Mouse (Mus musculus) olfactory bulb, adult 2 months (tissue): Measurements from ENCODE around the gene Pou2af1. TPM values are rescaled to one million over a fixed set of nuclear protein-coding genes. Genes with fewer than 3 reads are reported as not detected.

Source experiments
- H3K27ac ChIP-seq: fragments of 200-500 bp; 2 replicates; pipeline ENCODE4 v1.5.1; 2012; ENCODE audit warnings: low read depth, low read length; ENCODE audit not compliant: insufficient read depth
- H3K4me1 ChIP-seq: fragments of 200-500 bp; 2 replicates; pipeline ENCODE4 v1.6.1; 2012; ENCODE audit warnings: low read length; ENCODE audit not compliant: control insufficient read depth, insufficient read depth
- H3K4me3 ChIP-seq: fragments of 200-500 bp; 2 replicates; pipeline ENCODE4 v1.5.1; 2012; ENCODE audit warnings: mild to moderate bottlenecking, low read depth, low read length, moderate library complexity; ENCODE audit not compliant: insufficient read depth
- CTCF ChIP-seq: fragments of 200-500 bp; IDR thresholded peaks from 2 replicates; pipeline ENCODE4 v1.5.1; 2012; ENCODE audit warnings: low read depth, mild to moderate bottlenecking, low read length, moderate library complexity; ENCODE audit not compliant: insufficient read depth
- POLR2A ChIP-seq: fragments of 200-500 bp; IDR thresholded peaks from 2 replicates; pipeline ENCODE4 v1.6.1; 2012; ENCODE audit warnings: mild to moderate bottlenecking, low read depth, low read length, moderate library complexity; ENCODE audit not compliant: insufficient read depth
- WGBS: fragments of 180-500 bp; shearing (Covaris S2); methylation state at CpG from one replicate; pipeline ENCODE4 v1.1.7; 2018; 5-methylcytosine and 5-hydroxymethylcytosine counted together
- polyA plus RNA-seq: library from polyadenylated mRNA; stranded (reverse); fragments of >200 nt; gene quantifications from 2 replicates; pipeline ENCODE4 v1.2.4, GENCODE M21; 2012; ENCODE audit warnings: low replicate concordance; ENCODE audit not compliant: missing spikeins, insufficient read depth, insufficient read length

Pou2af1 gene
- not detected in 2 replicates for polyA plus RNA-seq

DNA sequence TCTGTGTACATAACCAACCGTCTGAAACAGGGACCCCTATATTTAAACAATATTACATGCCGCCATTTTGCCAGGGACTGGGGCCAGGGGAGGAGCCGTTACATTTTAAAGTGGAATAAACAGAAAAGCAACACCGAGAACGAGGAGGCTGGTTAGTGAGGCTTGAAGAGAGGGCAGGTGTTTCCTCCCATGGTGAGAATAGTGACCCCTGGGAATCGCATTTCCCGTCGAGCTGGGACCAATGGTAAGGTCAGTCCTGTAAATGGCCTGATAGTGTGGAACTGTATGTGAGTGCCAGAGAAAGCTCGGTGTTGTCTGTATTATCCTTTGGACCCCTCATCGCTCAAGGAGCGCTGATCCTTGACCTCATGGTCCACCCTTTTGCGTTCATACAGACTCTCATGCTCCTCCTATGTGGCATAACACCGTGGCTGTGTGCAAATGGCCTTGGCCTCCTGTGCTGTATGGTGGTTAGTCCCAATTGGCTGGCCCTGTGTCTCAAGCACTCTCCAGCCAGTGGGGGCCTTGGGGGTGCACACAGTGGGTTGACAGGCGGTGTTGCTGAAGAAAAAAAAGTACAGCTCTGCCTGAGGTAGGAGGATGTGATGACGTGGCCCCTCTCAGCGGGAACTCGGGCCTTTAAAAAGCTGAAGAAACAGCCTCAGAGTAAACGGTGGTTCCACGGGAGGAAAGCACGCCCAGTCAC lies at the start of gene Pou2af1:
TSS of gene Pou2af1 (plus strand) at position 686 of the 706 bp plus-strand sequence.
- WGBS = 85% methylated on average over 20 of the region's 20 CpGs

GRCm38 (mm10) chr9:51163989-51164388 lies 49.5 kb upstream of the Pou2af1 start:
- TF ChIP-seq CTCF = no peak
- no peak for TF ChIP-seq POLR2A

More for the DNA sequence above, at the start of gene Pou2af1:
- no peak within 1 kb of the TSS for H3K4me3 ChIP-seq
- TF ChIP-seq CTCF (no peak), POLR2A (no peak)
- no peaks in the 10 kb centered on the region for H3K4me1 ChIP-seq
- H3K27ac ChIP-seq = no peak within 1 kb of the TSS

DNA sequence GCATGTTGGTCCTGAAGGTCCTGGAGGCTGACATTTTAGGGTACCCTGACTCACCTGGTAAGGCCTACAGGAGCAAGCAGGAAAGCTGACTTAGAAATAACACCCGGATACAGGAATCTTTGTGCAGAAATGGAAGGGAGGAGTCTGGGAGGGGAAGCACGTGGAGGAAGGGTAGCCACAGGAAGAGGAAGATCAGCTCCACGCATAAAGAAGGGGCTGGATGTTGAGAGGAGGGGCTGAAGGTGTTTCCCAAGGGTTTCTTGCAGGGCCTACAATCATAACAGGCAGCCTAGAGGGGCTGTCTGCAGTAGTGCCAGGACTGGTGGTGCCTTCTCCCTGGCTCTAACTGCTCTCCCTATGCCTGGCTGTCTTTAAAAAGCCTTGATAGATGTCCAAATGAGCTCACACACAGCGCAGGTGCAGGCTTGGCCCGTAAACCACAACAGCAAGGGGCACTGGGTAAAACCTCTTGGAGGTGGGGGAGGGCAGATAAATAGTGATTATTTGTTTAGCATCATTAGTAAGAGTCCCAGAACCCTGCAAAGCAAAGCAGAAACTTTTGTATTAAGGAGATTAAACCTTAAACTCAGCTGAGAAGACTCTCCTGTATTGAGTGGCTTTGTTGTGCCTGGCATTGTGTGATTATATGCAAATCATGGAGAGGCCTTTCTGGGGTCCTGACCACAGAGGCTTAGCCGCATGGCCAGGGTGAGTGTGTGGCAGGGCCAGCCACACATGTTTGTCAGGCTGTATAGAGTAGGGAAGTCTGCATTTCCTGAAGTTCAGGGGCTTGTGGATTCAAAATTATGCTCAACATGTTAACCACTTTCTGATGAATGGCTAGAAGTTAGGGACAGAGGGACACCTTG lies 48.0 kb upstream of the Pou2af1 start, which contains the start of gene Gm32742:
TSS of gene Gm32742 (minus strand) at position 206 of the 869 bp plus-strand sequence.
- Histone ChIP-seq H3K4me3 (no peak within 1 kb of the TSS), H3K27ac (no peak within 1 kb of the TSS), H3K4me1 (peaks cover 11% of the 10 kb centered on the region)
- 58% methylated on average over 6 of the region's 6 CpGs for WGBS
- TF ChIP-seq POLR2A = no peak
- no peak for TF ChIP-seq CTCF

More at GRCm38 (mm10) chr9:51163989-51164388, 49.5 kb upstream of the Pou2af1 start:
- no peak overlapping the region for H3K27ac ChIP-seq
- no peak overlapping the region for H3K4me3 ChIP-seq
- H3K4me1 ChIP-seq = peaks cover 8% of the 10 kb centered on the region
- WGBS = 86% methylated on average over 5 of the region's 5 CpGs

- 46% methylated on average over 11 of the region's 11 CpGs for WGBS
Measured at GRCm38 (mm10) chr9:51167954-51168353, 45.6 kb upstream of the Pou2af1 start.

GRCm38 (mm10) chr9:51168698-51169097 lies 44.8 kb upstream of the Pou2af1 start:
- Histone ChIP-seq H3K4me1 (peaks cover 13% of the 10 kb centered on the region), H3K4me3 (no peak overlapping the region), H3K27ac (no peak overlapping the region)
- TF ChIP-seq CTCF = no peak
- no peak for TF ChIP-seq POLR2A
- WGBS = 84% methylated on average over 5 of the region's 5 CpGs

More at GRCm38 (mm10) chr9:51167954-51168353, 45.6 kb upstream of the Pou2af1 start:
- Histone ChIP-seq H3K4me1 (peaks cover 13% of the 10 kb centered on the region), H3K4me3 (no peak overlapping the region), H3K27ac (no peak overlapping the region)
- TF ChIP-seq POLR2A (no peak), CTCF (no peak)

DNA sequence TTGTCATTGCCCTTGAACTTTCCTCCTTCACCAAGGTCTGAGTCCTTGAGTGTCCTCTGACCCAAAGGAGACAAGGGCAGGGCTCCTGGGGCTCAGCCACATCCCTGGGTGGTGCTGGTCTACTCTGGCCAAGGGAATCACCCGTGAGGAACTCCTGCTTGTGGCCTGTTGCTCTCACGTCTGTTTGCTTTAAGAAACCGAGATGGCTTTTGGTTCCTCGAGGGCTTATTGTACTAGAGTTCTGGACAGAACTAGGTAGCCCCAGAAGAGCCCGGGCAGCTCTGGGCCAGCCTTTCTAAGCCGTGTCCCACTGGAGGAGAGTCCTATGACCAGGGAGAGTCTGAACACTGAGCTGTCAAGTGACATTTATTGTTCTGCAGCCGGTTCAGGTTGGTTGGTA lies 44.4 kb upstream of the Pou2af1 start:
- TF ChIP-seq POLR2A (no peak), CTCF (no peak)
- Histone ChIP-seq H3K4me3 (no peak overlapping the region), H3K4me1 (peaks cover 13% of the 10 kb centered on the region), H3K27ac (no peak overlapping the region)
- WGBS = 91% methylated on average over 7 of the region's 7 CpGs

- TF ChIP-seq POLR2A (no peak), CTCF (no peak)
- Histone ChIP-seq H3K4me1 (peaks cover 15% of the 10 kb centered on the region), H3K4me3 (no peak overlapping the region), H3K27ac (no peak overlapping the region)
- WGBS = 53% methylated on average over 6 of the region's 6 CpGs
Measured at GRCm38 (mm10) chr9:51170298-51170697, 43.2 kb upstream of the Pou2af1 start.

- peaks cover 7% of the 10 kb centered on the region; the same call in 1 of the 2 replicates for H3K4me1 ChIP-seq
- whole genome bisulfite sequencing = 60% methylated on average over 8 of the region's 8 CpGs
- TF ChIP-seq POLR2A = no peak
- no peak for TF ChIP-seq CTCF
Measured at GRCm38 (mm10) chr9:51174890-51175464, 38.5 kb upstream of the Pou2af1 start.

GRCm38 (mm10) chr9:51175722-51176121 lies 37.8 kb upstream of the Pou2af1 start:
- H3K4me1 ChIP-seq = peaks cover 6% of the 10 kb centered on the region
- 94% methylated on average over 1 of the region's 1 CpGs for WGBS

More at GRCm38 (mm10) chr9:51174890-51175464, 38.5 kb upstream of the Pou2af1 start:
- no peak overlapping the region for H3K4me3 ChIP-seq
- H3K27ac ChIP-seq = no peak overlapping the region

More at GRCm38 (mm10) chr9:51175722-51176121, 37.8 kb upstream of the Pou2af1 start:
- Histone ChIP-seq H3K27ac (no peak overlapping the region), H3K4me3 (no peak overlapping the region)
- TF ChIP-seq CTCF = no peak
- no peak for TF ChIP-seq POLR2A
